In the genomic region with DNA sequence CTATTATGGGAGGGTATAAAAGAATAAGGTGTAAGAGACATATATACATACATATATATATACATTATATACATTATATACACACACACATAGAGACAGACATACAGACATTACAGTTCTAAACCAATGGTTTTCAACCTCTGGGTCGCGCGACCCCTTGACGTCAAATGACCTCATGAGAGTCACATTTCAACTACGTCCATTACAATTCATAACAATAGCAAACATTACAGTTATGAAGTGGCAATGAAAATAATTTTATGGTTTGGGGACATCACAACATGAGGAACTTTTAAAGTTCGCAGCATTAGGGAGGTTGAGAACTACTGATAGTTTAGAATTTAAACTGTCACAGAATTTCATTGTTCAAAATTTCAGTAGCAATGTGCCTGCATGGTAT, we compare ENCODE assay signal across 8 mouse cellular contexts. TPM values are rescaled to one million over a fixed set of nuclear protein-coding genes. Genes with fewer than 3 reads are reported as not detected.
DNase-seq lines count a peak whose midpoint lies in the region; ATAC-seq and TF ChIP-seq lines count a peak whose summit lies in the region.

No protein-coding gene starts in this region.

- H3K27ac ChIP-seq in forebrain, embryonic 11.5 days (ENCODE audit: low read depth, low read length): no peak overlapping the region
- H3K27ac ChIP-seq in intestine, embryonic 16.5 days (ENCODE audit: low read length): no peak overlapping the region
- no peak overlapping the region for H3K27ac ChIP-seq in midbrain, postnatal 0 days (ENCODE audit: low read depth, low read length)

- H3K4me3 ChIP-seq in forebrain, embryonic 11.5 days (ENCODE audit: low read depth, low read length): peak overlapping the region; percentile 90
- H3K4me3 ChIP-seq in intestine, embryonic 16.5 days (ENCODE audit: low read length): peak overlapping the region; percentile 88
- H3K4me3 ChIP-seq in midbrain, postnatal 0 days (ENCODE audit: low read depth, low read length): peak overlapping the region; percentile 95

- 85% methylated on average over 6 of the region's 6 CpGs for WGBS in forebrain, embryonic 11.5 days
- 68% methylated on average over 6 of the region's 6 CpGs for WGBS in intestine, embryonic 16.5 days
- 76% methylated on average over 6 of the region's 6 CpGs for WGBS in midbrain, postnatal 0 days

- H3K27me3 ChIP-seq in forebrain, embryonic 11.5 days (ENCODE audit: control insufficient read depth, insufficient read depth, low read length): no peaks in the 10 kb centered on the region
- no peaks in the 10 kb centered on the region for H3K27me3 ChIP-seq in intestine, embryonic 16.5 days (replicated peaks; ENCODE audit: control insufficient read depth, insufficient read depth, low read length)
- no peaks in the 10 kb centered on the region for H3K27me3 ChIP-seq in midbrain, postnatal 0 days (ENCODE audit: insufficient read depth, low read length)

- H3K9me3 ChIP-seq in forebrain, embryonic 11.5 days (ENCODE audit: control insufficient read depth, low read length): no peaks in the 10 kb centered on the region
- no peaks in the 10 kb centered on the region for H3K9me3 ChIP-seq in intestine, embryonic 16.5 days (ENCODE audit: control insufficient read depth, low read length)
- H3K9me3 ChIP-seq in midbrain, postnatal 0 days (ENCODE audit: low read length): no peaks in the 10 kb centered on the region

- DNase-seq in kidney, postnatal 10 days: peak; percentile 24
- DNase-seq in kidney, adult 8-10 months: no peak
- no peak for DNase-seq in forebrain, embryonic 11.5 days (ENCODE audit: low spot score)
- DNase-seq in midbrain, postnatal 0 days (ENCODE audit: low spot score): no peak
- no peak for DNase-seq in cerebellum, postnatal 36 days
- DNase-seq in thymus, postnatal 14 days: no peak

- no peak for ATAC-seq in forebrain, embryonic 11.5 days (replicated peaks; ENCODE audit: low FRiP score)
- no peak for ATAC-seq in intestine, embryonic 16.5 days
- ATAC-seq in midbrain, postnatal 0 days (ENCODE audit: low FRiP score): no peak
- ATAC-seq in megakaryocyte, adult 5-6 weeks (ENCODE audit: poor library complexity, severe bottlenecking): no peak

- H3K4me1 ChIP-seq in forebrain, embryonic 11.5 days (replicated peaks; ENCODE audit: control insufficient read depth, insufficient read depth, low read length): no peaks in the 10 kb centered on the region
- peaks cover 3% of the 10 kb centered on the region; the same call in 1 of the 2 replicates for H3K4me1 ChIP-seq in intestine, embryonic 16.5 days (ENCODE audit: control insufficient read depth, insufficient read depth, low read length)
- peaks cover 7% of the 10 kb centered on the region; the same call in 1 of the 2 replicates for H3K4me1 ChIP-seq in midbrain, postnatal 0 days (ENCODE audit: insufficient read depth, low read length)

- TF ChIP-seq CTCF in midbrain, postnatal 0 days (IDR thresholded peaks at IDR 0.05): no peak

- no peaks in the 10 kb centered on the region for H3K36me3 ChIP-seq in forebrain, embryonic 11.5 days (ENCODE audit: control insufficient read depth, insufficient read depth, low read length)
- no peaks in the 10 kb centered on the region for H3K36me3 ChIP-seq in intestine, embryonic 16.5 days (ENCODE audit: control insufficient read depth, insufficient read depth, low read length)
- H3K36me3 ChIP-seq in midbrain, postnatal 0 days (ENCODE audit: insufficient read depth, low read length): no peaks in the 10 kb centered on the region

- H3K9ac ChIP-seq in forebrain, embryonic 11.5 days (ENCODE audit: low read length): peak overlapping the region; percentile 96
- 0 out of 2 replicates have a peak overlapping the region, but pooled peaks have one; percentile 95 for H3K9ac ChIP-seq in intestine, embryonic 16.5 days (ENCODE audit: low read depth, low read length)
- H3K9ac ChIP-seq in midbrain, postnatal 0 days (replicated peaks; ENCODE audit: low read length, poor library complexity, severe bottlenecking): peak overlapping the region; percentile 99; the same call in 1 of the 2 replicates

- peak overlapping the region; percentile 79; the same call in 1 of the 2 replicates for H3K4me2 ChIP-seq in forebrain, embryonic 11.5 days (ENCODE audit: low read depth, low read length, severe bottlenecking)
- peak overlapping the region; percentile 70 for H3K4me2 ChIP-seq in intestine, embryonic 16.5 days (ENCODE audit: low read depth, low read length)
- H3K4me2 ChIP-seq in midbrain, postnatal 0 days (ENCODE audit: low read depth, low read length, poor library complexity, severe bottlenecking): peak overlapping the region; percentile 64

RNA-seq across cellular contexts. Expression of a gene that starts 1.5 kb away (rescaled TPM):
- 4.8 and 5.5 TPM in 2 replicates for polyA plus RNA-seq in forebrain, embryonic 11.5 days (2014; fragmentation: Nextera tagmentation; extraction: Ambion mirVana)
- polyA plus RNA-seq in intestine, embryonic 16.5 days (2015; fragmentation: Nextera tagmentation; extraction: Ambion mirVana): 1.3 and 1.8 TPM in 2 replicates
- total RNA-seq in midbrain, postnatal 0 days (2014; rRNA removed): 14.3 and 15.2 TPM in 2 replicates
- polyA plus RNA-seq in midbrain, postnatal 0 days (2015; fragmentation: Nextera tagmentation; extraction: Ambion mirVana): 4.3 and 6.0 TPM in 2 replicates
- 24.1 and 24.6 TPM in 2 replicates for total RNA-seq in megakaryocyte, adult 5-6 weeks (2015)
- 32.9 and 33.4 TPM in 2 replicates for total RNA-seq in megakaryocyte, adult 5-6 weeks (2017)

RNA-seq across cellular contexts. Expression of a gene that starts 40.8 kb away (rescaled TPM):
- 0.96 and 1.9 TPM in 2 replicates for polyA plus RNA-seq in forebrain, embryonic 11.5 days (2014; fragmentation: Nextera tagmentation; extraction: Ambion mirVana)
- polyA plus RNA-seq in intestine, embryonic 16.5 days (2015; fragmentation: Nextera tagmentation; extraction: Ambion mirVana): 0.91 and 1.2 TPM in 2 replicates
- total RNA-seq in midbrain, postnatal 0 days (2014; rRNA removed): not detected in 2 replicates
- 0.20 and 0.32 TPM in 2 replicates for polyA plus RNA-seq in midbrain, postnatal 0 days (2015; fragmentation: Nextera tagmentation; extraction: Ambion mirVana)
- total RNA-seq in megakaryocyte, adult 5-6 weeks (2015): not detected in 2 replicates
- 0.08 TPM in 1 of 2 replicates, not detected in the other for total RNA-seq in megakaryocyte, adult 5-6 weeks (2017)
